31 mouse cellular contexts compared by ENCODE assay signal in genomic region chr13:18875321-18875720, GRCm38 (mm10).
DNase-seq lines count a peak whose midpoint lies in the region; ATAC-seq and TF ChIP-seq lines count a peak whose summit lies in the region.
"Had no signal": no experiment of that assay in that cellular context is flagged by ENCODE, and none has a peak within 500 bp of the region (broad histone marks: within the 10 kb centered on the region; RNA-seq: fewer than 3 reads in every experiment).

No protein-coding gene starts in this region.

- no peak overlapping the region for H3K4me2 ChIP-seq in lung, embryonic 14.5 days
- no peak overlapping the region for H3K4me2 ChIP-seq in limb, embryonic 14.5 days (replicated peaks; ENCODE audit: low read depth, low read length, severe bottlenecking)
- H3K4me2 ChIP-seq: embryonic facial prominence, embryonic 12.5 days; heart, embryonic 12.5 days; limb, embryonic 12.5 days; lung, embryonic 15.5 days; midbrain, embryonic 15.5 days had no signal

- no peak overlapping the region for H3K9ac ChIP-seq in lung, embryonic 14.5 days
- H3K9ac ChIP-seq in limb, embryonic 14.5 days (ENCODE audit: low read depth, low read length, severe bottlenecking): no peak overlapping the region
- H3K9ac ChIP-seq: embryonic facial prominence, embryonic 12.5 days; heart, embryonic 12.5 days; limb, embryonic 12.5 days; liver, embryonic 14.5 days; lung, embryonic 15.5 days; midbrain, embryonic 15.5 days had no signal

- no peak for TF ChIP-seq CTCF in lung, embryonic 14.5 days (IDR thresholded peaks at IDR 0.05; ENCODE audit: low read depth)

- H3K9me3 ChIP-seq in lung, embryonic 14.5 days (ENCODE audit: low read depth, low read length): no peaks in the 10 kb centered on the region
- no peaks in the 10 kb centered on the region for H3K9me3 ChIP-seq in limb, embryonic 14.5 days (ENCODE audit: control insufficient read depth, low read length)
- H3K9me3 ChIP-seq: embryonic facial prominence, embryonic 12.5 days; G1E; heart, embryonic 12.5 days; hindbrain, embryonic 10.5 days; limb, embryonic 12.5 days; lung, embryonic 15.5 days; midbrain, embryonic 15.5 days had no signal

- no peaks in the 10 kb centered on the region for H3K36me3 ChIP-seq in lung, embryonic 14.5 days (ENCODE audit: insufficient read depth)
- H3K36me3 ChIP-seq in limb, embryonic 14.5 days (ENCODE audit: control insufficient read depth, insufficient read depth, low read length): no peaks in the 10 kb centered on the region
- H3K36me3 ChIP-seq: embryonic facial prominence, embryonic 12.5 days; G1E; heart, embryonic 12.5 days; hindbrain, embryonic 10.5 days; limb, embryonic 12.5 days; lung, embryonic 15.5 days; midbrain, embryonic 15.5 days had no signal

- ATAC-seq in frontal cortex, adult (ENCODE audit: low TSS enrichment): peak; percentile 54; the same call in 1 of the 2 replicates
- no peak for ATAC-seq in lung, embryonic 14.5 days (ENCODE audit: insufficient read depth)
- peak; percentile 37; the same call in 1 of the 2 replicates for ATAC-seq in limb, embryonic 14.5 days (ENCODE audit: low FRiP score, low read depth)
- ATAC-seq: forebrain, embryonic 14.5 days; hindbrain, embryonic 16.5 days; intestine, embryonic 16.5 days had no signal

- DNase-seq in frontal cortex, adult 2 months (ENCODE audit: extremely low spot score in 1 of 2, low spot score in 1 of 2): no peak
- peak; percentile 4 for DNase-seq in lung, embryonic 14.5 days
- DNase-seq in lung, postnatal 10 days: no peak
- peak; percentile 51 for DNase-seq in NIH3T3 (ENCODE audit: low read depth)
- peak; percentile 26 for DNase-seq in limb, embryonic 14.5 days (ENCODE audit: low spot score)
- DNase-seq in urinary bladder, adult 2 months (ENCODE audit: low spot score): no peak
- DNase-seq: adrenal gland, postnatal 10 days; B cell, adult 2 months; cerebellum, adult 2 months; cerebellum, postnatal 25 days; gastrocnemius, postnatal 14 days; heart, adult 11 months; heart, postnatal 10 days; kidney, postnatal 25 days; layer of hippocampus, postnatal 36 days; lung, postnatal 4 days; thymus, adult 18-20 months had no signal

- H3K27ac ChIP-seq in lung, embryonic 14.5 days (ENCODE audit: low read depth): no peak overlapping the region
- H3K27ac ChIP-seq in limb, embryonic 14.5 days (replicated peaks; ENCODE audit: low read depth, low read length): no peak overlapping the region
- H3K27ac ChIP-seq: embryonic facial prominence, embryonic 12.5 days; hindbrain, embryonic 10.5 days; limb, embryonic 12.5 days; liver, embryonic 14.5 days; lung, embryonic 15.5 days; midbrain, embryonic 15.5 days had no signal

- no peak overlapping the region for H3K4me3 ChIP-seq in lung, embryonic 14.5 days (ENCODE audit: low read depth, low read length)
- H3K4me3 ChIP-seq in limb, embryonic 14.5 days (replicated peaks; ENCODE audit: low read length): no peak overlapping the region
- H3K4me3 ChIP-seq: embryonic facial prominence, embryonic 12.5 days; heart, embryonic 12.5 days; hindbrain, embryonic 10.5 days; limb, embryonic 12.5 days; lung, embryonic 15.5 days; midbrain, embryonic 15.5 days; myocyte had no signal

- no peak for TF ChIP-seq POLR2A in limb, embryonic 14.5 days (IDR thresholded peaks at IDR 0.05; ENCODE audit: borderline replicate concordance, extremely low read depth, insufficient read depth, insufficient read length)

- H3K4me1 ChIP-seq in lung, embryonic 14.5 days (ENCODE audit: insufficient read depth): no peaks in the 10 kb centered on the region
- H3K4me1 ChIP-seq in limb, embryonic 14.5 days (ENCODE audit: control insufficient read depth, insufficient read depth, low read length): peaks cover 9% of the 10 kb centered on the region; the same call in 1 of the 2 replicates
- H3K4me1 ChIP-seq: hindbrain, embryonic 10.5 days; lung, embryonic 15.5 days; midbrain, embryonic 15.5 days had no signal

- H3K27me3 ChIP-seq in lung, embryonic 14.5 days (ENCODE audit: insufficient read depth, low read length): no peaks in the 10 kb centered on the region
- H3K27me3 ChIP-seq in limb, embryonic 14.5 days (ENCODE audit: control insufficient read depth, insufficient read depth, low read length): no peaks in the 10 kb centered on the region
- H3K27me3 ChIP-seq: CH12.LX; embryonic facial prominence, embryonic 12.5 days; heart, embryonic 12.5 days; limb, embryonic 12.5 days; lung, embryonic 15.5 days; midbrain, embryonic 15.5 days had no signal

- 25% methylated on average over 7 of the region's 7 CpGs for WGBS in lung, embryonic 14.5 days
- 19% methylated on average over 7 of the region's 7 CpGs for WGBS in limb, embryonic 14.5 days

Comparison
In these comparisons a context has a peak if more than half of its experiments do, and no peak if none do; other contexts are left out.
1. DNase-seq: peak in lung, embryonic 14.5 days (single experiment), NIH3T3 (single experiment) and limb, embryonic 14.5 days (single experiment); none in frontal cortex, adult 2 months (0 of 2), lung, postnatal 10 days (single experiment) and urinary bladder, adult 2 months (single experiment).